Mouse (Mus musculus) heart, embryonic 12.5 days (tissue): ENCODE measurements around the gene Dad1. TPM values are rescaled to one million over a fixed set of nuclear protein-coding genes. Genes with fewer than 3 reads are reported as not detected.

Experiments used
- ATAC-seq: fragments of 200-750 bp; cut with Nextera tagmentation; 2 replicates; pipeline ENCODE4 v1.8.0; 2017; ENCODE audit warnings: moderate TSS enrichment, moderate library complexity; ENCODE audit not compliant: insufficient number of reproducible peaks, low FRiP score
- H3K27ac ChIP-seq: fragments of 300-500 bp; sonication (generic); 2 replicates; pipeline ENCODE4 v1.5.1; 2016; ENCODE audit warnings: mild to moderate bottlenecking, moderate library complexity; ENCODE audit not compliant: poor library complexity, severe bottlenecking
- H3K27me3 ChIP-seq: fragments of 300-500 bp; sonication (generic); replicated peaks from 2 replicates; pipeline ENCODE4 v1.6.1; 2016; ENCODE audit warnings: mild to moderate bottlenecking, moderate library complexity
- H3K36me3 ChIP-seq: fragments of 300-500 bp; sonication (generic); 2 replicates; pipeline ENCODE4 v1.6.1; 2016; ENCODE audit warnings: mild to moderate bottlenecking, moderate library complexity
- H3K4me1 ChIP-seq: fragments of 300-500 bp; sonication (generic); replicated peaks from 2 replicates; pipeline ENCODE4 v1.6.1; 2016; ENCODE audit warnings: mild to moderate bottlenecking
- H3K4me2 ChIP-seq: fragments of 300-500 bp; sonication (generic); 2 replicates; pipeline ENCODE4 v1.6.1; 2016; ENCODE audit warnings: mild to moderate bottlenecking, moderate library complexity
- H3K4me3 ChIP-seq: fragments of 300-500 bp; sonication (generic); 2 replicates; pipeline ENCODE4 v1.5.1; 2016; ENCODE audit warnings: mild to moderate bottlenecking
- H3K9ac ChIP-seq: fragments of 300-500 bp; sonication (generic); 2 replicates; pipeline ENCODE4 v1.6.1; 2016; ENCODE audit warnings: mild to moderate bottlenecking, moderate library complexity
- H3K9me3 ChIP-seq: fragments of 300-500 bp; sonication (generic); replicated peaks from 2 replicates; pipeline ENCODE4 v1.6.1; 2016; ENCODE audit warnings: mild to moderate bottlenecking, moderate library complexity
- WGBS: fragments of 180-500 bp; shearing (Covaris S2); methylation state at CpG from one replicate; pipeline ENCODE4 v1.1.7; 2016; 5-methylcytosine and 5-hydroxymethylcytosine counted together
- polyA plus RNA-seq: library from polyadenylated mRNA; unstranded; fragments of >200 nt; fragmentation: Nextera tagmentation; extraction: Ambion mirVana; gene quantifications from 2 replicates; pipeline ENCODE4 v1.2.1, GENCODE M21; 2016

Dad1 gene
- 365 and 374 TPM in 2 replicates for polyA plus RNA-seq

DNA sequence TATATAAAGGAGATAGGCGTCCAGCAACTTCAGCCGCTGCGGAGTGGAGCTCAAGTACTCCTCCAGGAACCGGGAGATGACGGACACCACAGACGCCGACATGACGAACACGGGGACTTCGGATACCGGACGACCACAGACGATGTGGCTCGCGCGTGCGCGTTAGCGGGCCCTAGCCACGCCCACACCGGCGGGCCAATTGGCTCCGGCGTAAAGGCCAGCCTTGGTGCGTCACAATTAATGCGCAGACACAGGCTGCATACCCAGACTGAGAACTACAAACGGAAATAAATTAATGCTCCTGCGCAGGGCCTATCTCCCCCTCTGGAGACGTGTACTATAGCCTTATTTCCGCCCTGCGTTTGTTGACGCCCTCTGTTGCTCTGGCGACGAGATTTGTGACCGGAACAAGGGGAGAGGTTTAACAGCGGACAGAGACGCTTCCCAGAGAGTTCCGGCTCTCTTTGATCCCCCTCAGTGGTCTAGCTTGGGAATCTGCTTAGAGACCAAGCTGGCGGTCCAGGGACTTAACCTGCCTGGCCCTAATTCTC is at the start of gene Dad1, which contains the start of gene Abhd4:
Gene Dad1 (minus strand): TSS at position 364 of the 551 bp plus-strand sequence.
Gene Abhd4 (plus strand): TSS at position 448 of the 551 bp plus-strand sequence.
- under 1% methylated on average over 39 of the region's 39 CpGs for WGBS
- Histone ChIP-seq H3K27ac (peak within 1 kb of the TSS; percentile 80), H3K36me3 (peaks cover 9% of the 10 kb centered on the region), H3K9ac (peak within 1 kb of the TSS; percentile 86), H3K9me3 (no peaks in the 10 kb centered on the region), H3K4me2 (peak within 1 kb of the TSS; percentile 72), H3K4me3 (peak within 1 kb of the TSS; percentile 80), H3K27me3 (no peaks in the 10 kb centered on the region), H3K4me1 (peaks cover 44% of the 10 kb centered on the region)
- peak; percentile 98 for ATAC-seq

DNA sequence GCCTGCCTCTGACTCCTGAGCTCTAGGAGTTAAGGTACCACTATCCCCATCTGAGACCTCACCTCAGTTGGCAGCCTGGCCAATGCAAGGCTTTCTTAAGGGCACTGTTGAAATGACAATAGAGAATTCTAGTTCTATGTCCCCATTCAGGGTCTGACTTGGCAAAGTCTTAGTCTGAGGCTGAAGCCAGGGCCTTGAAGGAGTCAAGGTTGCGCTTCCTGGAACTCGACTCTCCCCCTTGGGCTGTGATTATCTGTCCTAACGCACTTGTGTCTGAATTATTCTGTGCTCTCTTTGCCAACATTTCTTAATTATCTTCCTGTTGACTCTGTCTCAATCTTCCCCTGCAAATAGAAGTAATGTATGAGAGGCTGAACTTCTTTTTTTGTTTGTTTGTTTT is 46.8 kb upstream of the Dad1 start:
- WGBS: 80% methylated on average over 3 of the region's 3 CpGs
- H3K4me1 ChIP-seq: no peaks in the 10 kb centered on the region
- H3K27me3 ChIP-seq: 0 out of 2 replicates have a peak, but pooled peaks cover 3% of the 10 kb centered on the region
- no peak overlapping the region for H3K4me2 ChIP-seq
- no peak overlapping the region for H3K9ac ChIP-seq
- H3K36me3 ChIP-seq: no peaks in the 10 kb centered on the region
- ATAC-seq: no peak
- no peak overlapping the region for H3K27ac ChIP-seq
- H3K9me3 ChIP-seq: peaks cover 3% of the 10 kb centered on the region; the same call in 1 of the 2 replicates
- H3K4me3 ChIP-seq: no peak overlapping the region

DNA sequence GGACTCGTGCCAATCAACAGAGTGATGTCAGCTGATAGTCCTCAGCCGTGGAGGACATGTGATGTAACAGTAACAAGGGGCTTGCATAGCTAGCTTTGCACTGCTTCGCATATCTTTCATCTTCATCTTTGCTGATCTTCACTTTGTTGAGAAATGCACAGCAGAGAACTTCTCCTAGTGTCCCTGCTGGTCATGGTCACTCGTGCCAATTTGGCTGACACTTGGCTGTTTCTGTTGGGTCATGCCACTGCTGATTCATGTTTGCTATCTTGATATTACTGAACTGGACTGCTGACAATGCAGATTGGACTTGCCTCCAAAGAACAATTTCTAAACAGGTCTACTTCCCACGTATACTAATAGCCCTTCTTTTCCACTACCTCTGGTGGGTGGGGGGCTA is 46.2 kb upstream of the Dad1 start:
- no peak overlapping the region for H3K4me2 ChIP-seq
- WGBS: 77% methylated on average over 5 of the region's 5 CpGs
- no peak overlapping the region for H3K27ac ChIP-seq
- ATAC-seq: no peak
- no peak overlapping the region for H3K9ac ChIP-seq
- H3K4me1 ChIP-seq: no peaks in the 10 kb centered on the region
- 0 out of 2 replicates have a peak, but pooled peaks cover 3% of the 10 kb centered on the region for H3K27me3 ChIP-seq
- no peak overlapping the region for H3K4me3 ChIP-seq
- H3K36me3 ChIP-seq: no peaks in the 10 kb centered on the region
- peaks cover 3% of the 10 kb centered on the region; the same call in 1 of the 2 replicates for H3K9me3 ChIP-seq

DNA sequence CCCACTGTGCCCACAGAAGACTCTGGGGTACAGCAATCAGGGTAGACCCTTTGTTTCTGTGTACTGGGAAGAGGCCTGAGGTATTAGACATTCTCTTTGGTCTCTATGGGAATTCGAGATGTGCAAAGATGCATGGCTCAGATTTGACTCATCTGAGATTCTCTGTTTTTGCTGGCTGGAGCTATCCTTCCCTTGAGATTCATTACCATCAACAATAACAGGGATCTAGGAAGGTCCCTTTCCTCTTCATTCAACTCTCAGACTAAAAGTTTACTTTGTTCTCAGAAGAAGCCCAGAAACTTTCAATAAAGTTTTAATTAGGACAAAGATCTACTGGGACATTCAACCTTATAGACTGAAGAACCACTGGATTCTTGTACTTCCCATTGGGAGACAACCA is 30.9 kb upstream of the Dad1 start, which contains the start of gene Olfr49:
Gene Olfr49 (minus strand): TSS at position 101 of the 400 bp plus-strand sequence.
- Histone ChIP-seq H3K9ac (no peak within 1 kb of the TSS), H3K9me3 (peaks cover 4% of the 10 kb centered on the region), H3K27me3 (peaks cover 4% of the 10 kb centered on the region; the same call in 1 of the 2 replicates), H3K27ac (no peak within 1 kb of the TSS), H3K4me1 (no peaks in the 10 kb centered on the region), H3K36me3 (no peaks in the 10 kb centered on the region), H3K4me3 (no peak within 1 kb of the TSS), H3K4me2 (no peak within 1 kb of the TSS)
- ATAC-seq: no peak
- WGBS: 68% methylated on average over 1 of the region's 1 CpGs

DNA sequence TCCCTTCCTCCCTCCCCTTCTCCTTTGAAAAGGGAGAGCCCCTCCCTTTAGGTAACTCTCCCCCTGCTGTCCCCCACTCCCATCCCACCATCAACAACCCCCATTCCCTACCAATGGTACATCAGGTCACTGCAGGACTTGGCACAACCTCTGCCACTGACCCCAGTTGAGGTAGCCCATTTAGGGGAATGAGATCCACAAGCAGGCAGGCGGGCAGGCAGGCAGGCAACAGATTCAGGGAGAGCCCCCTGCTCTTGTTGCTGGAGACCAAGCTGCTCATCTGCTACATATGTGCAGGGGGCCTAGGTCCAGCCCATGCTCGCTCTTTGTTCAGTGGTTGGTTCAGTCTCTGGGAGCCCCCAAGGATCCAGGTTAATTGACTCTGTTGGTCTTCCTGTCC is 22.5 kb upstream of the Dad1 start:
- H3K9ac ChIP-seq: no peak overlapping the region
- H3K9me3 ChIP-seq: no peaks in the 10 kb centered on the region
- H3K4me1 ChIP-seq: no peaks in the 10 kb centered on the region
- 79% methylated on average over 2 of the region's 2 CpGs for WGBS
- H3K27me3 ChIP-seq: no peaks in the 10 kb centered on the region
- no peak overlapping the region for H3K4me2 ChIP-seq
- no peak overlapping the region for H3K27ac ChIP-seq
- H3K4me3 ChIP-seq: no peak overlapping the region
- ATAC-seq: no peak
- no peaks in the 10 kb centered on the region for H3K36me3 ChIP-seq

DNA sequence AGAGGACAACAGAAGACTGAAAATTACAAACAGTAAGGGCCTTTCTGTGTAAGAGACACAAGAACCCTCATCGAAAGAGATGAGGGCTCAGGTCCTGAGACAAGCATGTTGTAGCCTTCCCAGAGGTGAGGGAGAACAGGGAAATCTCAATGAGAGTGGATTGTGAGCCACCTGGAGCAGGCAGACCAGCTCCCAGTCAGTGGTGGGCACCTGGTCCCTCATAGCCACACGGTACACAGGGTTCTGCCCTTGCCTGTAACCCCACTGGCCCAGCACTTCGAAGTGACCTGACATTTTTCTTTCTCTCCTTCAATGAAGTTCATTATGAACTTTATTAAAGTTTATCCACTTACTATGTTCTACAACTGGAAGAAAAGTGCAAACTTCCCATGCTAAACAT is 18.8 kb upstream of the Dad1 start:
- H3K36me3 ChIP-seq: peaks cover 22% of the 10 kb centered on the region
- WGBS: 83% methylated on average over 3 of the region's 3 CpGs
- H3K9me3 ChIP-seq: no peaks in the 10 kb centered on the region
- H3K4me3 ChIP-seq: no peak overlapping the region
- no peak overlapping the region for H3K9ac ChIP-seq
- no peak overlapping the region for H3K27ac ChIP-seq
- H3K4me2 ChIP-seq: no peak overlapping the region
- no peak for ATAC-seq
- H3K27me3 ChIP-seq: no peaks in the 10 kb centered on the region
- no peaks in the 10 kb centered on the region for H3K4me1 ChIP-seq

DNA sequence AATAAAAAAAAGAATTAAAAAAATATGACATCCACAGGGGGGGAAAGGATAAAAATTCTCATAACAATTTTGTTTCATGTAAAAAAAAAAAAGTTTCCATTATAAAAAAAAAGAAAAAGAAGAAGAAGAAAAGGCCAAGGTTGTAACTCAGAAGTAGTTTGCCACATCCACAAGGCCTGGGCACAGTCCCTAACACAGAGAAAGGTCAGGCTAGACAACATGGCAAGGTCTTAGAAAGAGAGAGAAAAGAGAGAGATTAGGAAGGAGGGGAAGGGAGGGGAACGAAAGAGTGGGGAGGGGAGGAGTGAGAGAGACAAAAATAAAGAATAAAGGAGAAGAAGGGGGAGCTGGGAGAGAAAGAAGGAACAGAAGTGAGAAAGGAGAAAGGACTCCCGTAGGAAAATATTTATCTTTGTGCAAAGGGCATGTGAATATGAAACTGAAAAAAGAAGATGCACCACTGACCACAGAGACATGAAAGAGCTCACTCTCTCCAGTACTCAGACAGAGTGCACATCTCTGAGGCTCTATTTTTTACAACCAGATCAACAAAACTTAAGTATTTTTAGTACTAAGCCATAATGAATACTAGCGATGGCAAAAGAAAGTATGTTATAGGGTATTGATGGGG is 18.2 kb upstream of the Dad1 start:
- Histone ChIP-seq H3K4me1 (no peaks in the 10 kb centered on the region), H3K27me3 (no peaks in the 10 kb centered on the region), H3K27ac (no peak overlapping the region), H3K36me3 (peaks cover 28% of the 10 kb centered on the region), H3K9ac (no peak overlapping the region), H3K9me3 (no peaks in the 10 kb centered on the region), H3K4me3 (no peak overlapping the region), H3K4me2 (no peak overlapping the region)
- WGBS: 78% methylated on average over 3 of the region's 3 CpGs
- no peak for ATAC-seq

DNA sequence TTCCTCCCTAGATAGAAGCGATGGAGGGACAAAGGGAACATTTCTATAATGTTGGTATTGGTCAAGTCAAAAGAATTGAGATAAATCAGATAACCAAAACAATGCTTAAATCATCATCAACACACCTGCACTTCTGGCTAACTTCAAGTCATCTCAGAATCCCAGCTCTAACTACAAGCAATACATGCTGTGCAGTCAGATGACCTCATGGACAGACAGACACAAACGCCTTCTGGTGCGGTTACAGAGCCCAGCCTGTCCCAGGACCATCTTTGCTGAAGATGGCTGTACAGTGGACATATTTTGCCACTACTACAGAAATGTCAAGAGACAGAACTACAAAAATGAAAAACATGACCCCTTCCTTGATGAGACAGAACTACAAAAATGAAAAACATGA is 16.5 kb upstream of the Dad1 start:
- H3K36me3 ChIP-seq: peaks cover 36% of the 10 kb centered on the region
- no peaks in the 10 kb centered on the region for H3K27me3 ChIP-seq
- ATAC-seq: no peak
- H3K27ac ChIP-seq: no peak overlapping the region
- H3K4me3 ChIP-seq: no peak overlapping the region
- H3K9ac ChIP-seq: no peak overlapping the region
- 80% methylated on average over 3 of the region's 3 CpGs for WGBS
- H3K9me3 ChIP-seq: no peaks in the 10 kb centered on the region
- H3K4me2 ChIP-seq: no peak overlapping the region
- H3K4me1 ChIP-seq: peaks cover 8% of the 10 kb centered on the region

DNA sequence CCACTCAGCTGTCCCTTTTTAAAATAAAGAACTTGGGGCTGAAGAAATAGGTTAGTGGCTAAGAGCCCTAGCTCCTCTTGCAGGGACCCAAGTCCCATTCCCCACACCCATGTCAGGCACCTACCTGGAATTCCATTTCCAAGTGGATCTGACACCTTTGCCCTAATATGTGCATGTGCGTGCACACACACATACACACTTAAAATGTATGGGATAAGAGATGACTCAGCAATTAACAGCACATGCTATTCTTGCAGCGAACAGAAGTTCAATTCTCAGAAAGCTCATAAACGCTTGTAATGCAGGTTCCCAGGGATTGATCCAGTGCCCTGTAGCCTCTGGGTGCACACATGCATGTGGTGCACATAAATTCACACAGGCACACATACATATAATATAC is 15.7 kb upstream of the Dad1 start:
- peaks cover 16% of the 10 kb centered on the region for H3K4me1 ChIP-seq
- no peak overlapping the region for H3K27ac ChIP-seq
- no peak overlapping the region for H3K4me3 ChIP-seq
- peaks cover 36% of the 10 kb centered on the region for H3K36me3 ChIP-seq
- no peaks in the 10 kb centered on the region for H3K27me3 ChIP-seq
- H3K4me2 ChIP-seq: no peak overlapping the region
- ATAC-seq: no peak
- 88% methylated on average over 3 of the region's 3 CpGs for whole genome bisulfite sequencing
- H3K9me3 ChIP-seq: no peaks in the 10 kb centered on the region
- H3K9ac ChIP-seq: no peak overlapping the region

DNA sequence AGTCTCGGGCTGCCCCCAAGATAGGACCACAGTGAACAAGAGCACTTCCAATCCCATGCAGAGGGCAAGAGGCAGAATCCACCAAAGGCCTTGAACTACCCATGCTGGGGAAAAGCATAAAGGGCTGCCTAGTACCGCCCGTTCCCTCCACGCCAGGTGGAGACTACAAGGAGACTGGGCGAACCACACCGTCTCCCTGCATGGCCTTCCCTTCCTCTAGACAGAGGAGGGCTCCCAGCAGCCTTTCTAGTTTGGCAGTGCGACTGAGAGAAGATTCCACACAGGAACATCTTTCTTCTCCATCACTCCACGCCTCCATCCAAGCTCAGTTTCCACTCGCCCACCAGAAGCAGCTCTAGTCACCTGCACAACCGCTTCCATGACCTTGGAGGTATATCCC is 14.1 kb upstream of the Dad1 start:
- Histone ChIP-seq H3K9ac (no peak overlapping the region), H3K9me3 (no peaks in the 10 kb centered on the region), H3K4me2 (no peak overlapping the region), H3K27ac (no peak overlapping the region), H3K27me3 (no peaks in the 10 kb centered on the region), H3K4me1 (peaks cover 21% of the 10 kb centered on the region), H3K4me3 (no peak overlapping the region), H3K36me3 (peaks cover 49% of the 10 kb centered on the region)
- no peak for ATAC-seq
- WGBS: 90% methylated on average over 10 of the region's 10 CpGs

DNA sequence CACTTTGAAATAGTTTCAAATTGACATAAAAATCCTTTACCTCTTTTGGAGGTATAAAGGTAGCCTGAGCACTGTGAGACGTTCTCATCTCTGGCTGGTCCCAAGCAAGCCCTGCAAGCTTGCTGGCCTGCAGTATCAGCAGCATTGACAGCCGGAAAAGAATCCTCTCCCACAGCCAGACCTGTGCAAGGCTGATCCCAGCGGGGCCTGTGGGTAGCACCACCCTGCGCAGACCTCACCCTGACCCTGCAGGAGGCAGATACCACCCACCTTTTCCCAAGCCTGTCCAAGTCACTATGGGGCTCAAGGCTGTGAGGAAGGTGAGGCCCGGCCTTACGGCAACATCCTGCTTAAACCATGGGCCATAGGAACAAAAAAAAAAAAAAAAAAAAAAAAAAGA is 12.0 kb upstream of the Dad1 start:
- H3K9me3 ChIP-seq: no peaks in the 10 kb centered on the region

More for the DNA sequence above, 12.0 kb upstream of the Dad1 start:
- no peak for ATAC-seq
- Histone ChIP-seq H3K4me2 (no peak overlapping the region), H3K4me3 (no peak overlapping the region), H3K36me3 (peaks cover 59% of the 10 kb centered on the region), H3K27me3 (no peaks in the 10 kb centered on the region), H3K27ac (no peak overlapping the region), H3K9ac (no peak overlapping the region), H3K4me1 (peaks cover 27% of the 10 kb centered on the region)
- 72% methylated on average over 6 of the region's 6 CpGs for whole genome bisulfite sequencing
